Mouse (Mus musculus): ENCODE measurements at regions not wholly inside any gene's neighbourhood (a gene's known extent, or its start where the extent isn't known, plus 50 kb on each side); places are given as distances from the start of the nearest gene placed in this dataset.

- no peak for DNase-seq
These were observed 380.4 kb upstream of the Thbs1 start for GRCm38 (mm10) chr2:117731253-117731652.

- no peak for DNase-seq
These were observed 369.3 kb upstream of the Thbs1 start for GRCm38 (mm10) chr2:117742413-117742812.

GRCm38 (mm10) chr2:117743901-117744300 is 367.8 kb upstream of the Thbs1 start:
- DNase-seq: no peak

- DNase-seq: no peak
These were observed 365.9 kb upstream of the Thbs1 start for GRCm38 (mm10) chr2:117745767-117746166.

- no peak for DNase-seq
These were observed 364.5 kb upstream of the Thbs1 start for GRCm38 (mm10) chr2:117747136-117747535.

- DNase-seq: no peak
These were observed 362.8 kb upstream of the Thbs1 start for GRCm38 (mm10) chr2:117748892-117749291.

- DNase-seq: no peak
These were observed 352.1 kb upstream of the Thbs1 start for GRCm38 (mm10) chr2:117759491-117760013.

- no peak for DNase-seq
These were observed 348.0 kb upstream of the Thbs1 start for GRCm38 (mm10) chr2:117763631-117764030.

- no peak for DNase-seq
These were observed 346.1 kb upstream of the Thbs1 start for GRCm38 (mm10) chr2:117765572-117765971.

GRCm38 (mm10) chr2:117766450-117766849 is 345.2 kb upstream of the Thbs1 start:
- DNase-seq: no peak

- no peak for DNase-seq
These were observed 342.1 kb upstream of the Thbs1 start for GRCm38 (mm10) chr2:117769402-117770114.

- DNase-seq: no peak
These were observed 341.6 kb upstream of the Thbs1 start for GRCm38 (mm10) chr2:117770115-117770485.

- peak in 1 of 2 experiments; percentile 17 for DNase-seq
These were observed 331.4 kb upstream of the Thbs1 start for GRCm38 (mm10) chr2:117780287-117780686.

GRCm38 (mm10) chr2:117780816-117781215 is 330.9 kb upstream of the Thbs1 start:
- peak in 1 of 2 experiments; percentile 3 for DNase-seq

- peak; percentile 13 to 39 for DNase-seq
These were observed 324.4 kb upstream of the Thbs1 start for GRCm38 (mm10) chr2:117787321-117787720.

GRCm38 (mm10) chr2:117794285-117794684 is 317.4 kb upstream of the Thbs1 start:
- no peak for DNase-seq

- no peak for DNase-seq
These were observed 309.6 kb upstream of the Thbs1 start for GRCm38 (mm10) chr2:117801946-117802600.

GRCm38 (mm10) chr2:117802686-117803085 is 309.0 kb upstream of the Thbs1 start:
- DNase-seq: no peak

- DNase-seq: no peak
These were observed 307.0 kb upstream of the Thbs1 start for GRCm38 (mm10) chr2:117804686-117805085.

- no peak for DNase-seq
These were observed 304.6 kb upstream of the Thbs1 start for GRCm38 (mm10) chr2:117807121-117807520.

GRCm38 (mm10) chr2:117811506-117811905 is 300.2 kb upstream of the Thbs1 start:
- DNase-seq: no peak

- DNase-seq: no peak
These were observed 299.7 kb upstream of the Thbs1 start for GRCm38 (mm10) chr2:117811931-117812330.

GRCm38 (mm10) chr2:117819701-117820225 is 291.9 kb upstream of the Thbs1 start:
- DNase-seq: no peak

GRCm38 (mm10) chr2:117820708-117821107 is 291.0 kb upstream of the Thbs1 start:
- DNase-seq: no peak

Data from kidney, postnatal 36 days (tissue).